Mouse (Mus musculus) stomach, embryonic 15.5 days (tissue): ENCODE data around the gene Atraid. TPM values are rescaled to one million over a fixed set of nuclear protein-coding genes. Genes with fewer than 3 reads are reported as not detected.
A peak's percentile ranks its signal among the peaks of the same experiment; 100 is the strongest.
"Not testable (repeated sequence)": the region's sequence is repeated elsewhere in the genome, so short reads cannot be mapped to it uniquely, and the experiment has no call there.

Source experiments
- ATAC-seq: fragments of 200-750 bp; cut with Nextera tagmentation; 2 replicates; pipeline ENCODE4 v1.8.0; 2017; ENCODE audit warnings: low read depth, moderate number of reproducible peaks, moderate TSS enrichment; ENCODE audit not compliant: insufficient read depth, low FRiP score
- H3K27ac ChIP-seq: fragments of 300-500 bp; sonication (generic); 2 replicates; pipeline ENCODE4 v1.5.1; 2015; ENCODE audit warnings: mild to moderate bottlenecking, inconsistent platforms
- H3K27me3 ChIP-seq: fragments of 300-500 bp; sonication (generic); replicated peaks from 2 replicates; pipeline ENCODE4 v1.6.1; 2015; ENCODE audit warnings: inconsistent platforms
- H3K36me3 ChIP-seq: fragments of 300-500 bp; sonication (generic); 2 replicates; pipeline ENCODE4 v1.6.1; 2015; ENCODE audit warnings: inconsistent platforms
- H3K4me1 ChIP-seq: fragments of 300-500 bp; sonication (generic); 2 replicates; pipeline ENCODE4 v1.6.1; 2015; ENCODE audit warnings: inconsistent platforms
- H3K4me2 ChIP-seq: fragments of 300-500 bp; sonication (generic); 2 replicates; pipeline ENCODE4 v1.6.1; 2015; ENCODE audit warnings: mild to moderate bottlenecking, inconsistent platforms
- H3K4me3 ChIP-seq: fragments of 300-500 bp; sonication (generic); replicated peaks from 2 replicates; pipeline ENCODE4 v1.5.1; 2015; ENCODE audit warnings: inconsistent platforms
- H3K9ac ChIP-seq: fragments of 300-500 bp; sonication (generic); 2 replicates; pipeline ENCODE4 v1.6.1; 2015; ENCODE audit warnings: inconsistent platforms
- H3K9me3 ChIP-seq: fragments of 300-500 bp; sonication (generic); 2 replicates; pipeline ENCODE4 v1.6.1; 2016; ENCODE audit warnings: inconsistent platforms
- WGBS: fragments of 180-500 bp; shearing (Covaris S2); methylation state at CpG from one replicate; pipeline ENCODE4 v1.1.7; 2015; 5-methylcytosine and 5-hydroxymethylcytosine counted together
- polyA plus RNA-seq: library from polyadenylated mRNA; unstranded; fragments of >200 nt; fragmentation: Nextera tagmentation; extraction: Ambion mirVana; gene quantifications from 2 replicates; pipeline ENCODE4 v1.2.1, GENCODE M21; 2015

Atraid gene
- polyA plus RNA-seq, 1 experiment from 2014 or later, result 151 TPM

GRCm38 (mm10) chr5:31030926-31031325, 17.2 kb upstream of the Atraid start:
- no peaks in the 10 kb centered on the region for H3K27me3 ChIP-seq
- WGBS, result 74% methylated on average over 4 of the region's 4 CpGs
- no peak overlapping the region for H3K9ac ChIP-seq
- no peak overlapping the region for H3K4me2 ChIP-seq
- no peak for ATAC-seq
- H3K4me3 ChIP-seq, result no peak overlapping the region
- no peaks in the 10 kb centered on the region for H3K9me3 ChIP-seq
- no peaks in the 10 kb centered on the region for H3K36me3 ChIP-seq
- no peak overlapping the region for H3K27ac ChIP-seq
- no peaks in the 10 kb centered on the region for H3K4me1 ChIP-seq

- H3K36me3 ChIP-seq, result no peaks in the 10 kb centered on the region
- H3K9me3 ChIP-seq, result no peaks in the 10 kb centered on the region
- H3K4me2 ChIP-seq, result no peak overlapping the region
- 85% methylated on average over 8 of the region's 8 CpGs for WGBS
- no peak for ATAC-seq
- H3K9ac ChIP-seq, result no peak overlapping the region
- no peaks in the 10 kb centered on the region for H3K4me1 ChIP-seq
- no peaks in the 10 kb centered on the region for H3K27me3 ChIP-seq
- no peak overlapping the region for H3K4me3 ChIP-seq
- H3K27ac ChIP-seq, result no peak overlapping the region
Measured at GRCm38 (mm10) chr5:31031508-31031907, 16.6 kb upstream of the Atraid start.

- Histone ChIP-seq H3K4me3 (no peak overlapping the region), H3K4me1 (no peaks in the 10 kb centered on the region), H3K27me3 (no peaks in the 10 kb centered on the region), H3K9ac (no peak overlapping the region), H3K4me2 (no peak overlapping the region), H3K27ac (no peak overlapping the region), H3K36me3 (0 out of 2 replicates have a peak, but pooled peaks cover 2% of the 10 kb centered on the region), H3K9me3 (no peaks in the 10 kb centered on the region)
- ATAC-seq, result no peak
- WGBS, result 91% methylated on average over 6 of the region's 6 CpGs
Measured at GRCm38 (mm10) chr5:31034669-31035068, 13.4 kb upstream of the Atraid start.

GRCm38 (mm10) chr5:31036556-31036955, 11.6 kb upstream of the Atraid start:
- WGBS, result 80% methylated on average over 11 of the region's 11 CpGs
- not testable (repeated sequence) for H3K9ac ChIP-seq, H3K4me2 ChIP-seq, H3K4me1 ChIP-seq, H3K9me3 ChIP-seq, H3K27ac ChIP-seq, H3K4me3 ChIP-seq, ATAC-seq, H3K27me3 ChIP-seq, H3K36me3 ChIP-seq

- Histone ChIP-seq H3K4me2 (no peak overlapping the region), H3K27me3 (no peaks in the 10 kb centered on the region), H3K9ac (no peak overlapping the region), H3K4me1 (no peaks in the 10 kb centered on the region), H3K9me3 (no peaks in the 10 kb centered on the region), H3K27ac (no peak overlapping the region), H3K4me3 (no peak overlapping the region), H3K36me3 (peaks cover 5% of the 10 kb centered on the region; the same call in 1 of the 2 replicates)
- ATAC-seq, result no peak
- WGBS, result 85% methylated on average over 7 of the region's 7 CpGs
Measured at GRCm38 (mm10) chr5:31038171-31038845, 9.8 kb upstream of the Atraid start.

- Histone ChIP-seq H3K9me3 (no peaks in the 10 kb centered on the region), H3K4me2 (no peak overlapping the region), H3K4me1 (peaks cover 12% of the 10 kb centered on the region), H3K4me3 (no peak overlapping the region), H3K9ac (no peak overlapping the region), H3K27me3 (no peaks in the 10 kb centered on the region), H3K36me3 (no peaks in the 10 kb centered on the region), H3K27ac (no peak overlapping the region)
- 91% methylated on average over 6 of the region's 6 CpGs for WGBS
- no peak for ATAC-seq
Measured at GRCm38 (mm10) chr5:31046416-31046815, 1.7 kb upstream of the Atraid start.

- Histone ChIP-seq H3K4me3 (peak overlapping the region; percentile 78), H3K27ac (no peak overlapping the region), H3K27me3 (no peaks in the 10 kb centered on the region), H3K9me3 (no peaks in the 10 kb centered on the region), H3K4me1 (peaks cover 12% of the 10 kb centered on the region), H3K9ac (peak overlapping the region; percentile 56; the same call in 1 of the 2 replicates), H3K4me2 (peak overlapping the region; percentile 80), H3K36me3 (no peaks in the 10 kb centered on the region)
- 67% methylated on average over 5 of the region's 5 CpGs for WGBS
- no peak for ATAC-seq
Measured at GRCm38 (mm10) chr5:31047074-31047473, 1.0 kb upstream of the Atraid start.

GRCm38 (mm10) chr5:31048763-31049641, 890 bp downstream of the Atraid start, which contains the start of gene Slc5a6:
Gene Slc5a6, minus strand, starts transcription at chr5:31048924.
- no peaks in the 10 kb centered on the region for H3K27me3 ChIP-seq
- H3K36me3 ChIP-seq, result no peaks in the 10 kb centered on the region
- peak within 1 kb of the TSS; percentile 97 for H3K27ac ChIP-seq
- H3K4me2 ChIP-seq, result peak within 1 kb of the TSS; percentile 80
- H3K9me3 ChIP-seq, result no peaks in the 10 kb centered on the region
- ATAC-seq, result peak; percentile 41
- H3K4me3 ChIP-seq, result peak within 1 kb of the TSS; percentile 78
- under 1% methylated on average over 23 of the region's 23 CpGs for WGBS
- H3K4me1 ChIP-seq, result peaks cover 15% of the 10 kb centered on the region
- peak within 1 kb of the TSS; percentile 75 for H3K9ac ChIP-seq

GRCm38 (mm10) chr5:31050427-31050826, 2.3 kb downstream of the Atraid start:
- H3K36me3 ChIP-seq, result no peaks in the 10 kb centered on the region
- no peaks in the 10 kb centered on the region for H3K27me3 ChIP-seq
- H3K9me3 ChIP-seq, result no peaks in the 10 kb centered on the region
- peaks cover 17% of the 10 kb centered on the region for H3K4me1 ChIP-seq
- no peak overlapping the region for H3K4me3 ChIP-seq
- no peak for ATAC-seq
- H3K9ac ChIP-seq, result no peak overlapping the region
- no peak overlapping the region for H3K27ac ChIP-seq
- H3K4me2 ChIP-seq, result no peak overlapping the region

GRCm38 (mm10) chr5:31053728-31054127, 5.6 kb downstream of the Atraid start:
- 49% methylated on average over 4 of the region's 4 CpGs for WGBS
- H3K27ac ChIP-seq, result peak overlapping the region; percentile 74
- peak overlapping the region; percentile 85 for H3K4me2 ChIP-seq
- ATAC-seq, H3K9ac ChIP-seq, H3K27me3 ChIP-seq, H3K9me3 ChIP-seq, H3K36me3 ChIP-seq: not testable (repeated sequence)
- H3K4me3 ChIP-seq, result peak overlapping the region; percentile 59
- peaks cover 13% of the 10 kb centered on the region; the same call in 1 of the 2 replicates for H3K4me1 ChIP-seq

- Histone ChIP-seq H3K27ac (peak within 1 kb of the TSS; percentile 74), H3K9me3 (no peaks in the 10 kb centered on the region), H3K9ac (peak within 1 kb of the TSS; percentile 60), H3K4me1 (peaks cover 13% of the 10 kb centered on the region; the same call in 1 of the 2 replicates), H3K4me3 (peak within 1 kb of the TSS; percentile 59), H3K27me3 (no peaks in the 10 kb centered on the region), H3K4me2 (peak within 1 kb of the TSS; percentile 85), H3K36me3 (peaks cover 12% of the 10 kb centered on the region)
- ATAC-seq, result peak; percentile 98
- 1% methylated on average over 64 of the region's 64 CpGs for WGBS
Measured at GRCm38 (mm10) chr5:31054261-31055215, 6.4 kb downstream of the Atraid start, which contains the start of gene Cad. Gene Cad, plus strand, starts transcription at chr5:31054780.
